Mouse (Mus musculus) heart, embryonic 10.5 days (tissue): ENCODE measurements around the gene Tmem63c. TPM values are rescaled to one million over a fixed set of nuclear protein-coding genes. Genes with fewer than 3 reads are reported as not detected.

Experiments
- DNase-seq: peaks from one replicate; pipeline ENCODE4 v3.0.0-alpha.2; 2017; ENCODE audit warnings: low spot score
- H3K27ac ChIP-seq: fragments of 300-500 bp; sonication (generic); 2 replicates; pipeline ENCODE4 v1.5.1; 2016; ENCODE audit warnings: mild to moderate bottlenecking
- H3K27me3 ChIP-seq: fragments of 300-500 bp; sonication (generic); 2 replicates; pipeline ENCODE4 v1.6.1; 2016; ENCODE audit warnings: mild to moderate bottlenecking; ENCODE audit not compliant: poor library complexity, insufficient read depth, severe bottlenecking
- H3K36me3 ChIP-seq: fragments of 300-500 bp; sonication (generic); 2 replicates; pipeline ENCODE4 v1.6.1; 2016; ENCODE audit warnings: mild to moderate bottlenecking, moderate library complexity
- H3K4me1 ChIP-seq: fragments of 300-500 bp; sonication (generic); 2 replicates; pipeline ENCODE4 v1.6.1; 2016; ENCODE audit warnings: mild to moderate bottlenecking
- H3K4me3 ChIP-seq: fragments of 300-500 bp; sonication (generic); 2 replicates; pipeline ENCODE4 v1.5.1; 2016; ENCODE audit warnings: mild to moderate bottlenecking, moderate library complexity
- H3K9me3 ChIP-seq: fragments of 300-500 bp; sonication (generic); 2 replicates; pipeline ENCODE4 v1.6.1; 2016; ENCODE audit warnings: mild to moderate bottlenecking, moderate library complexity
- WGBS: fragments of 180-500 bp; shearing (Covaris S2); methylation state at CpG from one replicate; pipeline ENCODE4 v1.1.7; 2016; 5-methylcytosine and 5-hydroxymethylcytosine counted together
- polyA plus RNA-seq: library from polyadenylated mRNA; unstranded; fragments of >200 nt; fragmentation: Nextera tagmentation; extraction: Ambion mirVana; gene quantifications from 2 replicates; pipeline ENCODE4 v1.2.1, GENCODE M21; 2016

The Tmem63c gene
- polyA plus RNA-seq, 1 experiment from 2014 or later, result 0.10 TPM

DNA sequence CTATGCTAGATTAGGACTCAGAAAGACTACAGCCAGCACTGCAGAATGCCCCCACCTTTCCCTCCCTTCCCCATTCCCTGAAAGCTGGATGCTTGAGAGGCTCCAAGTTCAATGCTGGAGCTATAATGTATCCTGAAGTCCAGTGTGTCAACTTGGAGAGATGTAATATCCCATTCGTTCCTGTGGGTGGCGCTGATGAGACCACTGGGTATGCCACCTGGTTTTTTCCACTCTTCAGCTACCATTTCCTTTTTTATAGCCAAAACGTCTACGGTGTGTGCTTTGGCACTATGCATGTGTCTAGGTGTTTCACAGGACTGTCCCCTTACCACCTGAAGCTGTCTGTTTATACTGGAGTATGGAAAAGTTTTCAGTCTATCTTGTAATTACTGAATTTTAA is 67.2 kb downstream of the Tmem63c start:
- Histone ChIP-seq H3K4me1 (peaks cover 29% of the 10 kb centered on the region), H3K4me3 (no peak overlapping the region), H3K27ac (no peak overlapping the region), H3K9me3 (no peaks in the 10 kb centered on the region), H3K36me3 (no peaks in the 10 kb centered on the region), H3K27me3 (peaks cover 14% of the 10 kb centered on the region; the same call in 1 of the 2 replicates)
- no peak for DNase-seq
- 35% methylated on average over 4 of the region's 4 CpGs for WGBS

- 51% methylated on average over 4 of the region's 4 CpGs for WGBS
- peaks cover 29% of the 10 kb centered on the region for H3K4me1 ChIP-seq
These were observed 68.1 kb downstream of the Tmem63c start for GRCm38 (mm10) chr12:87089255-87089654.

GRCm38 (mm10) chr12:87089701-87090100 is 68.6 kb downstream of the Tmem63c start:
- WGBS, result 64% methylated on average over 2 of the region's 2 CpGs
- Histone ChIP-seq H3K36me3 (no peaks in the 10 kb centered on the region), H3K4me1 (peaks cover 29% of the 10 kb centered on the region), H3K27ac (no peak overlapping the region), H3K27me3 (peaks cover 14% of the 10 kb centered on the region; the same call in 1 of the 2 replicates), H3K4me3 (no peak overlapping the region), H3K9me3 (no peaks in the 10 kb centered on the region)
- no peak for DNase-seq

More at GRCm38 (mm10) chr12:87089255-87089654, 68.1 kb downstream of the Tmem63c start:
- Histone ChIP-seq H3K4me3 (no peak overlapping the region), H3K27me3 (peaks cover 14% of the 10 kb centered on the region; the same call in 1 of the 2 replicates), H3K36me3 (no peaks in the 10 kb centered on the region), H3K27ac (no peak overlapping the region), H3K9me3 (no peaks in the 10 kb centered on the region)
- DNase-seq, result no peak

- Histone ChIP-seq H3K4me1 (peaks cover 29% of the 10 kb centered on the region), H3K27ac (no peak overlapping the region; the same call in 1 of the 2 replicates), H3K36me3 (no peaks in the 10 kb centered on the region), H3K27me3 (peaks cover 7% of the 10 kb centered on the region; the same call in 1 of the 2 replicates), H3K4me3 (no peak overlapping the region), H3K9me3 (no peaks in the 10 kb centered on the region)
- 75% methylated on average over 2 of the region's 2 CpGs for whole genome bisulfite sequencing
- no peak for DNase-seq
These were observed 70.8 kb downstream of the Tmem63c start for GRCm38 (mm10) chr12:87091916-87092315.

DNA sequence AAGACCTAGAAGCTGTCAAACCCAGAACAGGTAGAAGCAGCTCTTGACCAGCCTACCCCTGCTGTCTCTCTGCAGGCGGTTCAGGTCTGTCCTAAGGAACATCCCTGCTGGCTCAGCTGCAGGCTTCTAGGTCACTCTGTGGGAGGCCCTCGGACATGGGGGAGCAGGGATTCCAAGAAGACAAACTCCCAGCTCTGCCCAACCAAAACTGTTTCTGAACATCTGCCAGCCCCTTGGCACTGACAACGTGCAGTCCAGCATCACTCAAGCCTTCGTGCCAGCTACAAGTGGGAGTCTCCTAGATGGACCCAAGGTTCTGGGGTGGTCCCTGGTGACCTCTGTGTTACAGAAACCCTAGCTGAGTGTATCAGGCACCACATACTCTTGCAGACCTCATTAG is 72.1 kb downstream of the Tmem63c start:
- H3K4me1 ChIP-seq, result peaks cover 28% of the 10 kb centered on the region
- no peaks in the 10 kb centered on the region for H3K36me3 ChIP-seq
- no peak overlapping the region; the same call in 1 of the 2 replicates for H3K27ac ChIP-seq
- H3K9me3 ChIP-seq, result no peaks in the 10 kb centered on the region
- DNase-seq, result no peak
- 63% methylated on average over 4 of the region's 4 CpGs for WGBS
- H3K27me3 ChIP-seq, result peaks cover 19% of the 10 kb centered on the region
- no peak overlapping the region for H3K4me3 ChIP-seq

DNA sequence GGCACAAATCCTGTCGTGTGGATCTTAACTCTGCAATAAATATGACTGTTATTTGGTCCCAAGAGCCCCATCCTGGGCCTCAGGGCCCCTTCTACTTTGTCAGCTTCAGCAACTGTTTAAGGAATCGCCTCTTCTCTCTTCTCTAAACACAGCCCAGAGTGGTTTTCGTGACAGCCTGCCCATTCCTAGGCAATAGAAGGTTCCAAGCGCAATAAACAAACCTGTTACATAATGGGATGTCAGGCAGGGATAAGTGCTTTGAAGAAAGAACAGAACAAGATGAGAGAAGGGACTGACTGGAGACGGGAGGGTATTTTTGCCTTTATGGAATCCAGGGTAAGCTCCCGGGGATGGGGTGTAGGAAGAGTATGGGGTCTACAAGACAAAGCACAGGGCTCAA is 72.5 kb downstream of the Tmem63c start:
- H3K4me3 ChIP-seq, result no peak overlapping the region
- peaks cover 23% of the 10 kb centered on the region for H3K27me3 ChIP-seq
- 68% methylated on average over 6 of the region's 6 CpGs for whole genome bisulfite sequencing
- H3K27ac ChIP-seq, result no peak overlapping the region
- DNase-seq, result no peak
- H3K36me3 ChIP-seq, result no peaks in the 10 kb centered on the region
- peaks cover 24% of the 10 kb centered on the region for H3K4me1 ChIP-seq
- H3K9me3 ChIP-seq, result no peaks in the 10 kb centered on the region

GRCm38 (mm10) chr12:87100331-87100730 is 79.2 kb downstream of the Tmem63c start:
- Histone ChIP-seq H3K9me3 (no peaks in the 10 kb centered on the region), H3K36me3 (no peaks in the 10 kb centered on the region), H3K4me3 (no peak overlapping the region), H3K4me1 (peaks cover 15% of the 10 kb centered on the region), H3K27me3 (peaks cover 78% of the 10 kb centered on the region), H3K27ac (no peak overlapping the region)
- DNase-seq, result no peak
- WGBS, result 84% methylated on average over 4 of the region's 4 CpGs

DNA sequence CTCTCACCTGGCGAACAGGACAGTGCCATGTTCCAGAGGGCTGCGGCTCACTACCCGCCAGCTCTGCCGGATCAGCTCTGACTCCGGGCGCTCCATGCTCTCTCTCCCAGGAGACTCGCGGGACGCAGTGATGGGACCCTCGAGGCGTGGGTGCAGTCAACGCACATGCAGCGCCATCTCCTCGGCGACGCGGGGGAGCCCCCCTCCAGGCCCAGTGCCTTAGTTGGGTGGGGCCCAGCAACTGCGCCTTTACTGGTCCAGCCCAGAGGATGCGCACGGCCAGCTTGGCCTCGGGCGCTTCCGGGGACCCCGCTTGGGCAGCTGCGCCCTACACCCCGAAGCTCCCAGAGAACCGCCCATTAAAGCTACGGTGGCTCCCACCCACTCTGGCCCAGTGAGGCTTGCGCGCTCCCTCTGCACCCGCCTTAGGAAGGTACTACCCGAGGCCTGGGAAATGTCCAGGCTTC is 81.1 kb downstream of the Tmem63c start, which contains the start of gene Ngb:
Ngb (minus strand) TSS at position 375 of the 467 bp plus-strand sequence.
- Histone ChIP-seq H3K4me3 (peak within 1 kb of the TSS; percentile 56), H3K4me1 (peaks cover 15% of the 10 kb centered on the region), H3K36me3 (no peaks in the 10 kb centered on the region), H3K9me3 (no peaks in the 10 kb centered on the region), H3K27ac (no peak within 1 kb of the TSS), H3K27me3 (peaks cover 73% of the 10 kb centered on the region)
- no peak for DNase-seq
- 5% methylated on average over 32 of the region's 32 CpGs for WGBS

DNA sequence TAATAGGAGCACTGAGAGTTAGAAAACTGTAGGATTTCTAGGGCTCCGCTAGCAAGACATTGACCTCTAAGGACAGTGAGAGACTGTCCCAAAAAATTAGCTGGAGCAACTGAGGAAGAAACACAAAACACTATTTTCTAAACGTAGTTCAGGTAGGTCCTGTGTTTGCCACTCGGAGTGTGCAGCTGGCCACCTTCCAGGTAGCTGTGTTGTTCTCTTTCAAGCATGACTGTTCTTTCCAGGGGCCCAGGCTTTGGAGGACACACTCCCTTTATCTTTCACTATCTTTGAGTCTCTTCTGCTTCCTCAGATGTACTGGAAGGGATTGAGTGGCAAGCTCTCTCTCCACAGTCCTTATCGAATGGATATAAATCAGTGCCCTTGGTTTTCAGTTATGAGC is 82.3 kb downstream of the Tmem63c start:
- peaks cover 61% of the 10 kb centered on the region for H3K27me3 ChIP-seq

GRCm38 (mm10) chr12:87104796-87105195 is 83.7 kb downstream of the Tmem63c start:
- 85% methylated on average over 4 of the region's 4 CpGs for whole genome bisulfite sequencing
- Histone ChIP-seq H3K4me1 (peaks cover 15% of the 10 kb centered on the region), H3K27me3 (peaks cover 48% of the 10 kb centered on the region), H3K4me3 (no peak overlapping the region), H3K9me3 (no peaks in the 10 kb centered on the region), H3K36me3 (peaks cover 14% of the 10 kb centered on the region; the same call in 1 of the 2 replicates), H3K27ac (no peak overlapping the region)
- DNase-seq, result no peak

More for the DNA sequence above, 82.3 kb downstream of the Tmem63c start:
- no peak for DNase-seq
- Histone ChIP-seq H3K36me3 (peaks cover 5% of the 10 kb centered on the region; the same call in 1 of the 2 replicates), H3K27ac (no peak overlapping the region), H3K4me3 (no peak overlapping the region), H3K4me1 (peaks cover 15% of the 10 kb centered on the region), H3K9me3 (no peaks in the 10 kb centered on the region)
- WGBS, result 87% methylated on average over 4 of the region's 4 CpGs

DNA sequence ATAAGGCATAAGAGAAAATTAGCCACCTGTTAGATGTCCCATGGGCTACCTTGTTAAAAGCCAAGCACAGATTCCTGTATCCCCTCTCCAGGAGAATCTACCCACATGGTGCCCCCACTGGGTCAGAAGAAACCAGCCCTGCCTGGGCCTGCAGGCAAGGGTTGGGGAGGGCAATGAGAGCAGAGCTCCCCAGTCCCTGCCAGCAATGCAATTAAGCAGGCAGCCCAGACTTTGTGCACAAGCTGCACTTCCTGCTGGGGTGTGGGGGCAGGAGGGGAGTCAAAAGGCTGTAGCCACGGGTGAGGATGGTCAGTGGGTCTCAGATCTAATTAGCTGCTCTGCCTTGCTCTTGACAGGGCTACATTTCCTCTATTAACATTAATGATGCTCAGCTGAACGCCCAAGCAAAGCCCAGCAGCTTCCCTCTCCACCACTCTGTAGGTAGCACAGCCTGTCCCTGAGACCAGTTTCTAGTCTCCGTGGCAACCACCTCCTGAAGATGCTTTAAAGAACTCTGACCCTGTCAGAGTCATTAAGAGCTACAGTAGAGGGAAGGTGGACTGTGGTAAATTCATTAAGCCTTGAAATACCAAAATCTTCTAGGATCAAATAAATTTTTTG is 86.3 kb downstream of the Tmem63c start:
- no peak for DNase-seq
- Histone ChIP-seq H3K9me3 (no peaks in the 10 kb centered on the region), H3K4me1 (peaks cover 7% of the 10 kb centered on the region), H3K27ac (no peak overlapping the region), H3K4me3 (no peak overlapping the region), H3K27me3 (peaks cover 22% of the 10 kb centered on the region), H3K36me3 (peaks cover 32% of the 10 kb centered on the region; the same call in 1 of the 2 replicates)
- WGBS, result 52% methylated on average over 3 of the region's 3 CpGs

DNA sequence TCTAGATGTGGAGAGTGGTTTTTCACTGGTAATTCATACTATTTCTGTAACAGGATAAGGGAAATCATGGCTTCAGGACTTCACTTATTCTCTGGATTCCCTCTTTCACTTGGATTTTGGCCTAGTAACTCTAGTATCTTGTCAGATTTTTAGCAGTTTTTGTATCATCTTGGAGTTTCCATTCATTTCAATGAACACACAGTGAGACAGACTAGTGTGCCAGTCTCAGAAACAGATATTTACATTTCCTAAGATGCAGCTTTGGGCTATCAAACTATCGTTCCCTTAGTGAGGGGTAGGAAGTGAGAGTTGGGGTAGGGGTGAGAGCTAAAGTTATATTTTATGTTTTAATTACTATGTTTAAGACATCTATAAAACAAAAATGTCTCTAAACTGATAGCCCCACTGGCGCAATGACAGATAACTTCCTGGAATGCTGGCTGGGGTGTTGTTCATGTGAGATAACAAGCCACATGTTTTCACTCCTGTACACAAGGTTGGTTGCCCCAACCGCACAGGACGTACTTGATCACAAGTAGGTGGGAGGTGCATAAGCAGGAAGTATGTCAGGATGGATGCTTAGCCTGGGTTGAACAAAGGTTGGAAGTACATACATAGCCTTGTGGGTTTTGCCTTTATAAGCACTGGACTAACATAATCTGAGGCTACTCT is 100.9 kb downstream of the Tmem63c start:
- Histone ChIP-seq H3K36me3 (peaks cover 60% of the 10 kb centered on the region), H3K27ac (no peak overlapping the region), H3K27me3 (no peaks in the 10 kb centered on the region), H3K4me1 (no peaks in the 10 kb centered on the region), H3K9me3 (no peaks in the 10 kb centered on the region), H3K4me3 (no peak overlapping the region)
- DNase-seq, result no peak
- 75% methylated on average over 4 of the region's 4 CpGs for WGBS

DNA sequence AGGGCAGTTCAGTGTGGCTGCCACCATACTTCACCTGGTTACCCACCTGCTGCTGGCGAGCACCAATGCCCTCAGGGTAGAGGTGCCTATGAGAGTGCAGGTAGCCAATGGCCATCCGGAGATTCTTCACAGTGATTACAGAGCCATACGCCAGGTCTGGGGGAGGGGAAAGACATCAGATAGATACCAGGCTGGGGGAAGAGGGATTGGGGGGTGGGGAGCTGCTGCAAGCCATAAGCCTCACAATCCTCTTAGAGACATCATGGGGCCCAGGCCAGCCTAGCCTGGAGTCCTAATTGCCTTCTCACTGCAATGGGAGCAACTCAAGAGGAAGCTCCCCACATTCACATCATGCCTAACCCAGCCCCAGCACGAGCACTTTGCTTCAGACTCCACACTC is 106.1 kb downstream of the Tmem63c start:
- 77% methylated on average over 4 of the region's 4 CpGs for WGBS
- Histone ChIP-seq H3K36me3 (peaks cover 60% of the 10 kb centered on the region), H3K27ac (no peak overlapping the region), H3K27me3 (no peaks in the 10 kb centered on the region), H3K9me3 (no peaks in the 10 kb centered on the region), H3K4me3 (no peak overlapping the region), H3K4me1 (peaks cover 5% of the 10 kb centered on the region; the same call in 1 of the 2 replicates)
- no peak for DNase-seq
